In genomic region chr6:113690400-113691083, GRCm38 (mm10) we compare ENCODE assay signal across 8 mouse cellular contexts. TPM values are rescaled to one million over a fixed set of nuclear protein-coding genes. Genes with fewer than 3 reads are reported as not detected.
A peak's percentile ranks its signal among the peaks of the same experiment; 100 is the strongest.
DNase-seq lines count a peak whose midpoint lies in the region; ATAC-seq lines count a peak whose summit lies in the region.

No protein-coding gene starts in this region.

- peaks cover 46% of the 10 kb centered on the region for H3K36me3 ChIP-seq in liver, embryonic 15.5 days (replicated peaks)

- ATAC-seq in activated CD4-positive, CD25-positive, alpha-beta regulatory T cell, adult 4 months = peak; percentile 55
- peak; percentile 94 for ATAC-seq in liver, embryonic 15.5 days (ENCODE audit: insufficient read depth)

- peak overlapping the region; percentile 71 for H3K4me2 ChIP-seq in liver, embryonic 15.5 days

- H3K4me3 ChIP-seq in liver, embryonic 15.5 days (replicated peaks) = peak overlapping the region; percentile 64

- DNase-seq in CD4-positive, CD25-positive, alpha-beta regulatory T cell, adult 2 months (ENCODE audit: low read depth, low spot score) = peak; percentile 66
- peak; percentile 56 for DNase-seq in fat pad, adult 2 months (ENCODE audit: extremely low read depth, low read depth, low spot score)
- peak; percentile 63 for DNase-seq in induced T-regulatory cell, adult 2 months (ENCODE audit: low read depth)
- peak; percentile 66 for DNase-seq in ovary, adult 18-20 months (ENCODE audit: low spot score)
- DNase-seq in layer of hippocampus, postnatal 36 days = no peak
- DNase-seq in cerebellum, postnatal 25 days = no peak

- H3K9me3 ChIP-seq in liver, embryonic 15.5 days (replicated peaks) = no peaks in the 10 kb centered on the region

- peak overlapping the region; percentile 97 for H3K27ac ChIP-seq in liver, embryonic 15.5 days (replicated peaks)

- H3K4me1 ChIP-seq in liver, embryonic 15.5 days (replicated peaks) = peaks cover 70% of the 10 kb centered on the region

- peak overlapping the region; percentile 63 for H3K9ac ChIP-seq in liver, embryonic 15.5 days

- H3K27me3 ChIP-seq in liver, embryonic 15.5 days = no peaks in the 10 kb centered on the region

- under 1% methylated on average over 14 of the region's 14 CpGs for WGBS in liver, embryonic 15.5 days (ENCODE audit: insufficient replicate concordance)

RNA-seq across cellular contexts. Expression of gene Tatdn2, which starts 6.3 kb away (rescaled TPM):
- 1 to 10 TPM; 1.0 to 5.0 TPM for polyA plus RNA-seq in activated CD4-positive, CD25-positive, alpha-beta regulatory T cell, adult 4 months (2017; shearing (Covaris generic))
- polyA plus RNA-seq in liver, embryonic 15.5 days (2015; fragmentation: Nextera tagmentation; extraction: Ambion mirVana) = 0.77 and 0.83 TPM in 2 replicates
- total RNA-seq in layer of hippocampus, postnatal 36 days (2021) = 10 to 100 TPM; 52.5 to 60.7 TPM

RNA-seq across cellular contexts. Expression of gene Ghrl, which starts 29.1 kb away (rescaled TPM):
- not detected for polyA plus RNA-seq in activated CD4-positive, CD25-positive, alpha-beta regulatory T cell, adult 4 months (2017; shearing (Covaris generic))
- 0.17 TPM in 1 of 2 replicates, not detected in the other for polyA plus RNA-seq in liver, embryonic 15.5 days (2015; fragmentation: Nextera tagmentation; extraction: Ambion mirVana)
- total RNA-seq in layer of hippocampus, postnatal 36 days (2021) = not detected

RNA-seq across cellular contexts. Expression of gene Sec13, which starts 50.0 kb away (rescaled TPM):
- 100 to 1,000 TPM; 139 to 168 TPM for polyA plus RNA-seq in activated CD4-positive, CD25-positive, alpha-beta regulatory T cell, adult 4 months (2017; shearing (Covaris generic))
- 117 TPM in 2 replicates for polyA plus RNA-seq in liver, embryonic 15.5 days (2015; fragmentation: Nextera tagmentation; extraction: Ambion mirVana)
- 10 to 100 TPM; 70.8 to 74.3 TPM for total RNA-seq in layer of hippocampus, postnatal 36 days (2021)

RNA-seq across cellular contexts. Expression of gene Irak2, which starts 52.3 kb away (rescaled TPM):
- polyA plus RNA-seq in activated CD4-positive, CD25-positive, alpha-beta regulatory T cell, adult 4 months (2017; shearing (Covaris generic)) = 10 to 100 TPM; 21.9 to 29.8 TPM
- 11.9 and 13.5 TPM in 2 replicates for polyA plus RNA-seq in liver, embryonic 15.5 days (2015; fragmentation: Nextera tagmentation; extraction: Ambion mirVana)
- 10 to 100 TPM; 15.3 to 24.8 TPM for total RNA-seq in layer of hippocampus, postnatal 36 days (2021)

Comparison
In these comparisons a context has a peak if more than half of its experiments do, and no peak if none do; other contexts are left out.
1. DNase-seq: peak in CD4-positive, CD25-positive, alpha-beta regulatory T cell, adult 2 months (single experiment), fat pad, adult 2 months (single experiment), induced T-regulatory cell, adult 2 months (single experiment) and ovary, adult 18-20 months (single experiment); none in layer of hippocampus, postnatal 36 days (0 of 2) and cerebellum, postnatal 25 days (0 of 2).